Mouse (Mus musculus): Measurements from ENCODE around the gene Acox3.
"Not testable (repeated sequence)": the region's sequence is repeated elsewhere in the genome, so short reads cannot be mapped to it uniquely, and the experiment has no call there.

Gene Acox3

DNA sequence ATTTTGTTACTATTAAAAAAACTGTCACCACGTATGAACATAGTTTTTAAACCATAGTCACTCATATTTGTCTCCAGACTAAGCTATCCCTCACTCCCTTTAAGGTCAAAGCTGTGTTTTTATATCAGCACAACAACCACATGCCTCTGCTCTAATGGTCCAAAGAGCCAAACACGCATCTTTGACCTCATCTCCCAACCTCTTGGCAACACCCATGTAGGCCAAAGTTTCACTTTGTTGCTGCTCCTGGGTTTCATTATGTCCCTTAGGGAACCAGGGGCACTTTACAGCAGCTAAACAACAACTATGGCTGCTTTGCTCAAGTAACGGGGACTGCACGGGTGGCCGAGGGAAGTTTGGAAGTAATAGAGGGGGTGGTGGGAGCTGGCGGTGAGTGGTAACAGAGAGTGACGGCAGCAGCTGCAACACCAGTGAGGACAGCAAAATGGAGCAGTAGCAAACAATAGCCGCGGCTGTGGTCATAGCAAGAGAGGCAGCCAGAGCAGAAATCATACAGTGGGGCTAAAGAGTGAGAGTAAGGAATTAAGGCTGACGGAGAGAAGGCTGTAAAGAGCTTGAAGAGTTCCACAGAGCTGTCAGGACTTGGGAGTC, 6.3 kb upstream of the Acox3 start:
- no peak for DNase-seq (ENCODE audit: low spot score)

DNA sequence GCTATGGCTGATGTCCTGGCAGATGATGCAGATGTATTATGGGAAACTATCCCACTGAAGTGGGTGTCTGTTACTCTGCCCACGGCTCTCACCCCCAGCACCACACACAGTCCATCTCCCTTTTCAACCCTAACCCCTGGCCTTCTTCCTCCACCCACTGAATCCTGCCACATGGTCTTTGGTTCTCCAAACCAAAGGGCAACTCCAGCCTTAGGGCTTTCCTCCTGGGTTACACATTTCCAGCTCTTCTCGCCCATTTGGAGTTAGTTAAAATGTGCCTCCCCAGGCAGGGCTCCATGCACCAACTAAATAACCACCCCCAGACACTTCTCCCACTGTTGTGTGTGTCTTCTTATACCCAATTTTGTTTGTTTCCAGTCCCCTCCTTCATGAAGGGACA, 4.4 kb upstream of the Acox3 start:
- no peak for DNase-seq (ENCODE audit: low spot score)

DNA sequence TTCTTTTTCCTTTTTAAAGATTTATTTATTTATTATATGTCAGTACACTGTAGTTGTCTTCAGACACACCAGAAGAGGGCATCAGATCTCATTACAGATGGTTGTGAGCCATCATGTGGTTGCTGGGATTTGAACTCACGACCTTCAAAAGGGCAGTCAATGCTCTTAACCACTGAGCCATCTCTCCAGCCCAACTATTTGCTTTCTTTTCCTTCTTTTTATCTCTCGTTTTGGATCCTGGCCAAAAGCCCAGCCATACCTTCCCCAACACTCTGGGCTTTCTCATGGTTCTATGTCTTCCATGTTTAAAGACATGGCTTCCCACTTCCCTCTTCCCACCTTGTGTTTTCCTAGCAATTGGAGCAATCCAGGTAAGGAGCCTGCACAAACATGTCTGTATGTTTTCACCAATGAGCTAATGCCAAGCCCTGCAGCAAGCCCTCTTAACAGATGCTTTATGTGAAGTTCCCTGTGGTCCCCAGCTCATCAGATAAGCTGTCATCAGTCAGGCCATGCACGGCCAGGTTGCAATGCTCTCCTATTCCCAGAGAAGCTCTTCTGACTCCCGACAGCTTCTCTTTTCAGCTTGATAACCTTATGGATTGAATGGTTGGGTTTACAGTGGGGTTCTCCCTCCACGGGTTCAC, 3.5 kb upstream of the Acox3 start:
- DNase-seq (ENCODE audit: low spot score), result no peak

DNA sequence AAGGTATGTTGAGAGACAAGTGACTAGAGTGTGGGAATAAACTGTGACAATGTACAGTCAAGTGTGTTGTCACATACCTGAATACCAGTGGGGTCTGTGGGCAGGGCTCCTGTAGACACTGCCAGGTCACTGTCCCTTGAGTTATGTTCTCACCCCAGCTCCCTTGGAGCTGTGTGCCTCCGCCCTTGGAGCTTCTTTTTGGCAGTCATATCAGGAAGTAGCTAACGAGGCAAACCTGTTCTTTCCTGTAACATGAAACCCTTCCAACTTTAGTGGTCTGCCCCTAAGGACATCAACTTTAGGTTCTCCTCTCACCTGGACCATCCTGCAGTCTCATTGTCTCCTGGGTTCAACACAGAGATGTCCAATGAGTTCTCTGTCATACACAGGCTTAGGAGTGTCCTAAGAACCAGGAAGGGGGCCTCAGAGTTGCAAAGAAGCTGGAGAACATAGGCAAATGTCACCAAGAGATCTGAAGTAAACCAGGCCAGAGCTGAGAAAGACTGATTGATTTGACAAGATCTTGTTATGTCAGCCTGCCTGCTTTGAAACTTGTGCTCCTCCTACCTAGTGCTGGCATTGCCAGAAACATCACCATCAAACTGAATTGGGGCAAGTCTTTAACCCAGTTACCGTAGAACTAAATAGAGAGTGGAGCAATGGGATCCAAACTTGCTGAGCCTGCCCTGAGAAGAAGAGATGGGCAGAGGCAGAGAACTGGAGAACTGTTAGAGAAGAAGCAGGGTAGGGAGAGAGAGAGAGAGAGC, 2.5 kb upstream of the Acox3 start:
- no peak for DNase-seq (ENCODE audit: low spot score)

DNA sequence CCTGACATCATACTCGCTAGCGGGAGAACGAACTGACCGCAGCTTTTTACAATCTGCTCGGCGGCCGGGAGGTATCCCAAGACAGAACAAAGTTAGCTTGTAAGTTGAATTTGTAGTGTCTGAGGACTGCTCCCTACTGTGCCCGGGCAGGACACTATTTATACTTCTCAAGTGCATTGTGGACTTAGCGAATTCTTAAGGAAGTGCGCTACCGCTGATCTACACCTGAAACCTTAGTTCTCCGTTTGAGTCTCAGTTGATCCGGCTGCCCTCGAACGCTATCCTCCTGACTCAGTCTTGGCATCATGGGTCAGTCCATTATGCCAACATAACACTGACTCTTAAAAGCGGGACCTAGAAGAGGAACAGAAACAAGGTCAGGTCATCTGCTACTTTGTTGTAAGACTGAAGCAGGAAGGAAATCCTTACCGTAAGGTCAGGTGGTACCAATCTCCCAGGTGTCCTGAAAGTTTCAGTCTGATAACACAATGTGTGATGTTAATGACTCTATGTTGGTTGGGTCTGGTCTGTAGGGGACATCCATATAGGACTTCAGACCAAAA, 462 bp downstream of the Acox3 start:
- DNase-seq (ENCODE audit: low spot score), result no peak

DNA sequence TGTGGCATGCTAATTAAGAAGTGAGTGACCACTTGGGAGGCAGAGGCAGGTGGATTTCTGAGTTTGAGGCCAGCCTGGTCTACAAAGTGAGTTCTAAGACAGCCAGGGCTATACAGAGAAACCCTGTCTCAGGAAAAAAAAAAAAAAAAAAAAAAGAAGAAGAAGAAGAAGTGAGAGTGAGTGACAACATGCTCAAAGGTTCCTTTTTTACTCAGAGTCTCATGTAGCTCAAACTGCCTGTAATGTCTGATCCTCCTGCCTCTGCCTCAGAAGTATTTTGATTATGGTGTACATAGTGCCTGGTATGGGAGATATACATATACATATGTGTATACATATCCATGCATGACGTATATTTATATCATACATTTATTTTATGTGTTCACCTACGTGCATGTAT, 1.4 kb downstream of the Acox3 start:
- not testable (repeated sequence) for DNase-seq (ENCODE audit: low spot score)

DNA sequence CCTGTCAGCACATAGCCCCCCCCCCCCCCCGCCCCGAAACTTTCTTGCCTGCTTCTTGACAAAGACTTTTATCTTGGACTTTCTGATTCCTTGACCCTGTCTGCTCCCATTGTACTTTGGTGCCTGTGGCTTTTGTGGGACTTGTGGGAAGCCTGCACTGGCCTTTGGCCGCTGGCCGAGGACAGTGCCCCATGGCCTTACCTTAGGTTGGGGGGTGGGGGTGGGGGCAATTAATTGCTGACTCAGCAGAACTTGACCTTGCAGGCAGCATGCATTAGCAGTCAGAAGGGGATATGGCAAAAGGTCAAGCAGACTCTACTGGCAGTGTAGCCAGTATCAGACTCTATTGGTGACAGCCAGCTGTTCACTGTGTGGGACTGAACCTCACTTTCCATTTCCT, 8.7 kb downstream of the Acox3 start:
- DNase-seq (ENCODE audit: low spot score), result no peak

DNA sequence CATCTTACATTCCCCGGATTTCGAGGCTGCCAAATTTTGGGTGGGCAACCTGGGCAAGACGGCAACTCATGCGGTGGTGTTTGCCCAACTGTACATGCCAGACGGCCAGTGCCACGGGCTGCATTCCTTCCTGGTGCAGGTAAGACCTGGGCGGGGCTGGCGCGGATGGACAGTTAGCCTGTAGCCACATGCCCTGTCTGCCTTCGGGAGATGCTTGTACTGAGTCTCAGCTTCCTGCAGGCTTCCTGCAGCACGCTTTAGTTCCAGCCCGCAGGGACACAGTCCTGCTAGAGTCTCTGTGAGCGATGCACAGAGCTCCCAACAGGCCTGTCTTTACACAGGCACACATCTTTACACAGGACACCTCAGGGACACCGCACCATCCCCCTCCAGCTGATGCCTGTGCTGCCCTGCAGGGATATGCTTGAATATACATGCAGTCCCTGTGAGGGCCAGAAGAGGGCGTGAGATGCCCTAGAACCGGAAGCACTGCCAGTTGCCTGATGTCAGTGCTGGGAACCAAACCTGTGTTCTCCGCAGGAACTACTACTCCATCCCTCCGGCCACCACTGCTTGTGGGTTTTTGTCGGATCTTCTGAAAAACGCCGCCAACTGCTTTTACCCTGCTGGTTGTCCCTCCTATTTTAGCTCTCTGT, 9.4 kb downstream of the Acox3 start:
- no peak for DNase-seq (ENCODE audit: low spot score)

DNA sequence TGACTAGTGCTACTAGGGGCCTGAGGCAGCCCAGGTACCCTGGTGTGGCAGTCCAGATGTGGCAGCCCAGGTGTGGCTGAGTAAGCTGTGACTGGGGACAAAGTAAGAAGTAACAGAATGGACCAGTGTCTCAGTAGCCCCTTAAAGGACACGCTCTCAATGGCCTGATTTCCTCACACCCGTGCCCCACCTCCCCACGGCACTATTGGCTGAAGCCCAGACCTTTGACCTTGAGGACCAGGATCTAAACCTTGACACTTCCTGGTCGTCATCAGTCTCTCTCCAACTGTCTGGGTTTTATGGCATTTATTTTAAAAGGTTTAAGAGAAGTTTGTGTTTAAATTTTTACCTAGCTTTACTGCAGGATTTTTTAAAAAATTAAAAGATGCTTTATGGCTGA, 10.0 kb downstream of the Acox3 start:
- DNase-seq (ENCODE audit: low spot score), result no peak

DNA sequence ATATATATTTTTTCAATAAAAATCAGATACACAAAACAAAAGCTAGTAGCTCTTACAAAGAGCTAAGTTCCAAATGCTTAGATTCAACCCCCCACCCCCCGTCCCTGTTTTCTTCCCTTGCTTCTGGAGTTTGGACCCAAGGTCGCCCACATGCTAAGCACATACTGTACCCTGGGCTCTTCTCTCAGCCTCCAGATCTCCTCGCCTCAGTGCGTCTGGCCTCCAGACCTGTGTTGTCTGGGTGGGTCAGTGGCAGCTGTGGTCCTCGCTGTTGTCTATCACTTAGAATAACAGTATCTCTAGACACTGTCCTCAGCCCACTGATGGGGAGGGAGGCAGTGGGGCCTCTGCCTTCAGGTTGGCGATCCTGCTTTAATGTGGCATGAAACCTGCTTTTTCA, 10.4 kb downstream of the Acox3 start:
- DNase-seq (ENCODE audit: low spot score), result no peak

DNA sequence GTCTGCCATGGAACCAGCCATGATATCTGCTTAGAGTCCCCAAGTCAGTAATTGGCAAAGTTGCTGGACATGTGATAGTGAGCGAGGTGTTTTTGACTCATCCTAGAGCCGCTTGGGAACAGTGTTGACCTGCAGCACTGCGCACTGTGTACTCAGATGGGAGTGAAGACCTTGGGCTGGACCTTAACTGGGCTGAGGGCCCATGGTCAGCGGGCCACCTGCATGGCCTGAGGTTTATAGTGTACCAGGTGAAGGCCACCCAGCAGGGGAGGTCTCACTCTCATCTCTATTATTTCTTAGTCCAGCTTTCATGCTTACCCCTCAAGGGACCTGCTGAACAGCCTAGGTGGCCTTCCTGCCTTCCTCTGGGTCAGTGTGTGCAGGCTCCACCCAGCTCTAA, 11.9 kb downstream of the Acox3 start:
- DNase-seq (ENCODE audit: low spot score), result no peak

DNA sequence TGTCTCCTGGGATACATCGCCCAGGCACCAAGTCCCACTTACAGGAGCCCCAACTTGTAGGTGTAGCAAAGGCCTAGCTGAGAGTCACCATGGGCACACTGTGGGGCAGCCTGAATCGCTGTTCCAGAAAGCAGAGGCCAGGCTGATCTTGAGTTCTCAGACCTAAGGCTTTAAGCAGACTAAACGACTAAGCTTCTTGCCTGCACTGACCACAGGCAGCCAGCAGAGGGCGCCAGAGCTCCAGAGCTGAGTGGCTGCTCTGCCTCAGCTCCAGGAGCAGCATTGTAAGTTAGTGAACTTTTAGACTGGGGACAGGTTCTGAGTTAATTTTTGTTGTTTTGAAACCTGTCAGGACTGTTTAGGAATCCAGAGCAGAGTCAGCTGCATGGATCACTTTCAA, 12.9 kb downstream of the Acox3 start:
- DNase-seq (ENCODE audit: low spot score), result peak; percentile 62

DNA sequence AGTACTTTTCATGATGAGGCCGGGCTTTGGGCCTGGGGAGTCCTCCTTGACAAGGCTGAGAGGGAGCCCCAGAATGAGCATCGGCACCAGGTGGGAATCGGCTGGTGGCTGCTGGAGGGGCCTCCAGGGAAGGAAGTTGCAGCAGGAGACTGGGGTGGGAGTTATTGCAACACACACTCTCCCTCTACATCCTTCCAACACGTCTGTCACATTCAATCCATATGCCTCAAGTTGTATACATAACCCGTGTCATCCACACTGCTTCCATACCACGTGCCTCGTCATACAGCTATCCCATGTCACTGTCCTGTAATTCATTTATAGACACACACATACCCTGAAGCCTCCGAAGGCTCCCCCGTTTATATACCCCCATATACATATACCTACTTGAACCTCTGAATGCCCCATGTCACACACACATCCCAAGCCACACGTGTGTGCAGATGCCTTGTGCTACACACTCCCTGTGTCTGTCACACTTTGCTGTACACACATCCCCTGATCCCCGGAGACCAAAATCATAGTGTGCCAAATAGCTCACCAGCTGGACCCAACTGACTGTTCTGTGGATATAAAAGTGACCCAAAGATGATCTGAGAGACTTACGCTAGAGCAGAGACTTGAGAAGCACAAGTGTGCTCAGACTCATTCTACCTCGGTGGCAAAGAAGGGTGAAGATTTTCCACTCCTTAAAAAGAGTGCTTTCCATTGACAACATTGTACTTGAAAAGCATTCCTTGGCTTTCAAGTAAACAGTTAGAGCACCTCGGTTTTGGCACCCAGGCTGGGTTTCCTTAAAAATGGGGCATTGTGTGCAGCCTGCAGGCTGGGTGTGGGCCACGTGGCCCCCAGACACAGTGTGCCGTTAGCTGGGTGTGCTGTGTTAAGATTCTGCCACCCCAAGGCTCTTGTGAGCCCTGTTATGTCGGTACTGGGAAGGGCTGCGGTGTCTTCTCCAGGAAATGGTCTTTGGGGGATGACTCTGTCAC, 13.6 kb downstream of the Acox3 start:
- DNase-seq (ENCODE audit: low spot score), result no peak

DNA sequence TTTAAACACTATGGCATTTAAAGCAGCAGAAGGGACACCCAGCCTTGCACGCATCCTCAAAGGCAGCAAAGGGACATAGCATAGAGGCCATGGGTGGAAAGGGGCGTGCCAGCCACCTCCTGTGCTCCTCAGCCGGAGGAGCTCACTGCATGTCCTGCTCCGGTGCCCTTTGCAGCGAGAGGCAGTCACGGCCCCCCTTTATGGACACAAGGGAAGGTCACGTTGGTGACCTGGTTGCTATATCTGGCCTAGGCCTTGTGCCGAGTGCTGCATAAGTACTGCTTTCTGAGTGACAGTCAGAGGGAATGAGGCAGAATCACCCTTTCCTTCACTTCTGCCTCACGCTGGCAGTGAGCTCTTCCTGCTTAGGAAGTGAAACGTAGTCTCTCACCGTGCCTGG, 17.4 kb downstream of the Acox3 start:
- DNase-seq (ENCODE audit: low spot score), result no peak

DNA sequence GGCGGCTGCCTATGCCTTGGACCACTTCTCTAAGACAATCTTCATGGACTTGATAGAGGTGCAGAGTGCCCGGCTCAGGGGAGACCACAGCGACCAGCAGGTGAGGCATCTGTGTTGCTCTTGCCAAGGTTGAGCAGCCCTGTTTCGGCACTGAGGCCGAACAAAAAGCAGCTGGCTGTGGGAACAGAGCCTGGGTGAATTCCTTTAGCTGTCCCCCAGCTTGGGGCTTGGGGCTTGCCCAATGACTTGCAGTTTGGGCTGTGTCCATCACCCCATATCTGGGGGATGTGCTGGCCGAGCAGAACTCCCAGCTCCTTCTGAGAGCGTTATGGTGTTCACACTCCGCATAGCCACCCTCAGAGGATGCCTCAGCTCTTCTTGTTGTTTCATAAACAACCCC, 18.7 kb downstream of the Acox3 start:
- DNase-seq (ENCODE audit: low spot score), result no peak

DNA sequence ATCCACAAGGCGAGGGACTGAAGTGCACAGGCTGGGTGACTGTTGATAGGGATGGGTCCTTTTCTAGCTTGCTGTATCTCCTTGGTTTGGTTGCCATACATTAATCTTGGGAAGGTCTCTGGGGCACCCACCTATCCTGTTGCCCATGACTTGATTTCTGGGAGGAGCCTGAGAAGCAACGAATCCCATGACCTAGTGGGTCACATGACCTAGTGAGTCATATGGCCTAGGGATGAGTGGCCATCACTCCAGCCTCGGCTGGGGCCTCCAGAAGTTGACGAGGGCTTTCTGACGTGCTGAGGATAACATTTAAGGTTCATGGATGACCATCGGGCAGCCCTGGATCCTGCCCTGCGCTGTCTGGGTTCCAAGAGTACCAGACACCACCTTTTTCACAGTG, 22.5 kb downstream of the Acox3 start:
- no peak for DNase-seq (ENCODE audit: low spot score)

DNA sequence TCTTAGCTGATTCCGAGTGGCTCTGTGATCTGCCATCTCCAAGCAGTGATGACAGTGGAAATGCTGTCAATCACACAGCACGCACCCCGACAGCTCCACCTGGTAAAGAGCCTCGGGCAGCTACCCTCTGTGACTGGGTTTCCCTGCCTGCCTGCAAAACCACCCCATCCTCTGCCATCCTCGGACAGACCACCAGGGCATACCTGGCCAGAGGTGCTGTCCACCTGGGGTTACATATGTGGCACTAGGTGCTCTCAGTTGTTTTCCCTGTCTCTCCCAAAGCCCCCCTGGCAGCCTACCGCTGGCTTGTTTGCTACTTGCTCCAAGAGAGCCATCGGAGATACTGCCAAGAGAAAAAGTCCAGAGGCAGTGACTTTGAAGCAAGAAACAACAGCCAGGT, 24.0 kb downstream of the Acox3 start:
- DNase-seq (ENCODE audit: low spot score), result no peak

DNA sequence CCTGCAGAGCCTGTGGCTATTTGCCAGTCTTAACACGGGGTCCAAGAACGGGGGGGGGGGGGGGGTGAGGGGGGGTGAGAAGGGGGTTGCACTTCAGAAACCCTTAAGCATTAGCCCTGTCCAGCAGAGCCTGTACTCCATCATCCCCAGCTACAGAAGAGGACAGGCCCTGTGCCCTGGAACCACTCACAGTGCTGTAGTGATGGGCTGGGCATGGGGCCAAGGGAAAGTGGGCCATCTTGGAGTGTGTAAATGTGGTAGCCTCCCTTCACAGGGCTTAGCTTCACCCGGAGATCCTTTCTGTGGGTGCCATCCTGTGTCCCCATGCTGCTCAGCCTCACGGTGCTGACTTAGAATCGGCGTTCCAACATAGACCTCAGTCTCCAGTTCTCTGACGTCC, 24.9 kb downstream of the Acox3 start:
- no peak for DNase-seq (ENCODE audit: low spot score)

DNA sequence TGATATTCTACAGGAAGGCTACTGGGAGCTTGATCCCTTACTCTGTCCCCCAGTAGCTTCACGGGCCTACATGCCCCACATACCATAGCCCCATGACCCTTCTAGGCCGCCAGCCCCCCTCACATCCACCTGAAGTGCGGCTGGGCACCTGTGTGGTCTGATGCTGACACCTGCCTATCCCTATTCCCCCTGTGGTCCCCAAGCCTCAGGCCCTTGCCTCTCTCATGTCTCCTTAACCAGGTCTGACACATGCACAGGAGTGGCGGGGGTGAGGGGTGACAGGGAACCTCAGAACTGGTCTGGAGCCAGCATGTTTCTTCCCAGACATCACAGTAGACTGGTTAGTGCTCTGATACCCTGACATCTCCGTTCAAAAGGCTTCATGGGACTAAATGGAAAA, 25.7 kb downstream of the Acox3 start:
- no peak for DNase-seq (ENCODE audit: low spot score)

DNA sequence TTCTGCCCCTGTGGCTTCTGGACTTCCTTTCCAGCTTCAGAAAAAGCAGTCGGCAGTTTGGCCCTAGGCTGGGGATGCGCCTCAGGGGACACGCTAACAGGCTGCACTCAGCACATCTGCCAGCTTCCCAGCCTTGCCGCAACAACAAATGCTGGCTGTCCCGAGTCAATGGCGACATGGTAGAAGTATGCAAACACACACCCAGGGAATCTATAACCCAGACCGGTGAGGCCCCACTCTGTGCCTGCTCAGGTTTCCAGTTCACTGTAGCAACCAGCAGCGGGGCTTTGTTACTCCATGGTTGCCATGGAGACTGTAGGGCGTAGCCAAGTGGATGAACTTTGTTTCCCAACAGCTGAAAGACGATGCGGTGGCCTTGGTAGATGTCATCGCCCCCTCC, 26.5 kb downstream of the Acox3 start:
- DNase-seq (ENCODE audit: low spot score), result no peak

DNA sequence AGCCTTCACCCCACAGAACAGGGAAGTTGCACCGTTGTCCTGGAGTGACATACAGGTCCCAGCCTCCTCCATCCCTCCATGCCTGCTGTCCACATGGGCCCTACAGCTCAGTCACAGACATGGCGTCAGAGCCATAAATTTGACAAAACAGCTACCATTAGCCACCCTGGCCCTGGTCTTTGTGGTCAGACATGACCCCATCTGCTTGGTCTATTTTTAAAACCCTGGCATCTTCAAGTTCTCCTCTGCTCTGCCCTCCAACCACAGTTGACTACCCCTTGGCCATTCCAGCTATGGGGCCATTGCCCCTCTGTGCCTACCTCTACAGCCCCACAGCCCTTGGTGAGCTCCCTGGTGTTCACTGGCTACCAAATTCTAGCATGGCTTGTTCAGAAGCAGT, 27.1 kb downstream of the Acox3 start:
- no peak for DNase-seq (ENCODE audit: low spot score)

DNA sequence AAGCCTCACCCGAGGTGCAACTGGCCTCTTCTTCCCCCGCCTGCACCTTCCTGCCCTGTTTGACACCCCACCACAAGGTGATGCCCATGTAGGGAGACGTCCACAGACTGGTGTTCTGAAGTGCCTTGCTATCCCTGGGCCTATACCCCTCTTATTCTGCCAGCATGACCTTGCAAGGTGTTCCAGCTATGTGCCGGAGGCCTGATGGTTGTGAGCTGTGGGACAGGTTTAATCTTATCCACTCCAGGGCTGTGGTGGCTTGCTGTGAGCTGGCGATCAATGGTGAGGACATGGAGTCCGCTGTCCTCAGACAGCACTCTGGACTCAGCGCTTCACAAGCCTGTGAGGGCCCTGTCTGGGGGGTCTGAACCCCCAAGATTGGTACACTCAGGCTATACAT, 27.5 kb downstream of the Acox3 start:
- DNase-seq (ENCODE audit: low spot score), result no peak
